Mouse (Mus musculus) adrenal gland, postnatal 36 days (tissue): ENCODE results near the gene Gnb2. TPM values are rescaled to one million over a fixed set of nuclear protein-coding genes. Genes with fewer than 3 reads are reported as not detected.

Experiments used
- DNase-seq, 2 experiments: peaks; one replicate each; pipeline ENCODE4 v3.0.0; 2021; ENCODE audit warnings: mixed read lengths in 1 of 2
- total RNA-seq, 2 experiments: library from RNA; stranded (reverse); gene quantifications; 2 replicates each; pipeline ENCODE4 v1.2.3; 2021

Gene Gnb2
- total RNA-seq, 2 experiments from 2014 or later = 544 to 638 TPM

DNA sequence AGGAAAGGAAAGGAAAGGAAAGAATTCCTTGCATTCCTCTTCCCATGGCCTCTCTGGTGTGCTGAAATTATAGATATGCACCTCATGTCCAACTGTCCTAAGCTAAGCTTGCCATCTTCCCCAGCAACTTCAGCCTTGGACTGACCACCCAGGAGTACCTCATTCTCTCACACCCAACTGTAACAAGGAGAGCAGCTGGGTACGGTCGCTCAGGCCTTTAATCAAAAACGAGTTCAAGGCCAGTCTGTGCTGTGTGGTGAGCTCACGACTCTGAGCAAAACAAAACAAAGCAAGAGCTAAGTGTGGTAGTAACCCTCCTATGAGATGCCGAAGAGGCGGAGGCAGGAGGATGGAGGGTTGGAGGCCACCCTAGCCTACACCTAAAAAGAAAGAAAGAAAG lies 7.7 kb upstream of the Gnb2 start:
- no peak for DNase-seq

DNA sequence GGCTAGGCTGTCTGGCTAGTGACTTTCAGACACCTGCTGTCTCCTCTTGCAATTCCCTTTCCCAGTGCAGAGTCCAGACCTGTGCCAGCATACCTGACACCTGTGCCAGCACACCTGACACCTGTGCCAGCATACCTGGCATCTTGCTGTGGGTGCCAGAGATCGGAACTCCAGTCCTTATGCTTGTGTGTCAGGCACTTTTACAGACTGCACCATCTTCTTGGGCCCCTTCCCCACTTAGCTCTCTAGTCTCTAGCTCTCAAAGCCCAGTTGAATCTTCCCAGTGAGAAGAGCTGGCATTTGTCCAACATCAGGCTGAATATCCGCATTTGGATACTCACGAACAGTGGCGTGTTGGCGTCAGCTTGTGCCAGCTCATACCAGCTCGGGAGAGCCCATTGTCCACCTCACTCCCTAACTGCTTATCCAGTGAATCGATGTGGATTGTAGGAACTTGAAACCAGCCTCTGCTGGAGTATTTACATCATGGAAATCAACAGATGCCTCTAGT lies 6.0 kb upstream of the Gnb2 start:
- peak; percentile 55 to 60 for DNase-seq

DNA sequence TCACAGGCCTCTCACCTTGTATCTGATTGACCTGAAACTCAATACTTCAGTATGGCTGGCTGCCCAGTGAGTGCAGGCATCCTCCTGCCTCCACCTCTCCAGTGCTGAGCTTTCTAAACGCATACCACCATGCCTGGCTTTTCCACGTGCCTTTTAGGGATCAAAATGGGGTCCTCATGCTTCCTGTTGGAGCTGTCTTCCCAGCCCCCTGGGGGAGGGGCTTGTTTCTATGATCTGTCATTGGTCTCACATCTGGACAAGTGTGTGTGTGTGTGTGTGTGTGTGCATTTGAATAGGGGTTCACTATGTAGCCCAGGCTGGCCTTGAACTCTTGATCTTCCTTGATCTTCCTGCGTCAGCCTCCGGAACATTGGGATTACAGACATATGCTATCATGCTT lies 4.2 kb upstream of the Gnb2 start:
- no peak for DNase-seq

DNA sequence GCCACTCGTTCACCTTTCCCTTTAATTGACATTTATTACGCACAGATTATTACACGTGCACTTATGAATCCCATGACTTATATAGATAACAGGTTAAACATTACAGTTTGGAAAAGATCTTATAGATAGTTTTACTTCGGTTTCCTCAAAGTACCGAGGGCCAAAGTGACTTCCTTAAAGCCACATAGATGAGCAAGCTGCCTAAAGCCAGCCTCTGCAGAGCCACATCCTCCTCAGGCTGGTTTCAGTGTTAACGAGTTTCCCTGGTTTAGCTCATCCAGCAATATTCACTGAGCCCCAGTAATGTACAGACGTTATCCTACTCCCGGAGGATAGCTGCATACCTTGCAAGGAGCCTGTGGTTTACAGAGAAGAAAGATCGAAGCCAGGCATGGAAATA lies 2.0 kb upstream of the Gnb2 start:
- no peak for DNase-seq

DNA sequence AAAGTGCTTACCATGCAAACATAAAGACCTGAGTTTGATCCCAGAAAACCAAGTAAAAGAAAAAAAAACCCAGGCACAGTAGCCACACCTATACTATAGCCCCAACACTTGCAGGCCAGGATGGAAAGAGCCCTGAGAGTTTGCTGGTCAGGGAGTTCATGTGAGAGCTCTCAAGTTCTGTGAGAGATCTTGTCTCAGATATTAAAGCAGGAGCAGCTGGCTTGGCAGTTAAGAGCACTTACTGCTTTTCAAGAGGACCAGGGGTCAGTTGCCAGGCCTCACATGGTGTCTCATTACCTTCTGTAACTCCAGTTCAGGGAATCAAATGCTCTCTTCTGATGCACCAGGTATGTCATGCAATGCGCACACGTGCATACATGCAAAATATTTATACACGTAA lies 1.5 kb upstream of the Gnb2 start:
- no peak for DNase-seq

DNA sequence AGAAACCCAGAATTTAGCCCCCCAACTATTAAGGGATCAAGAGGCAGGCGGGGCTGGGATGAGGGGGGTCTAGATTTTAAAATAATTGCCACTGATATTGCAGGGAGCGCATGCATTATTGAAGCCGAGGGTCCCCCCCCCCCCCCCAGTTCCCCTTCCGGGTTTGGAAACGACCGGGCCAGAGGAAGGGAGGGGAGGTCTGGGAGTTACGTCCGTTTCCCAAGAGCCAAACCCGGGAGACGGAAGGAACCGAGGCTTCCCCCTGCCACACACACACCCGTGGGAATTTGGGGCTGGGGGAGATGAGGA lies 548 bp downstream of the Gnb2 start:
- no peak for DNase-seq

DNA sequence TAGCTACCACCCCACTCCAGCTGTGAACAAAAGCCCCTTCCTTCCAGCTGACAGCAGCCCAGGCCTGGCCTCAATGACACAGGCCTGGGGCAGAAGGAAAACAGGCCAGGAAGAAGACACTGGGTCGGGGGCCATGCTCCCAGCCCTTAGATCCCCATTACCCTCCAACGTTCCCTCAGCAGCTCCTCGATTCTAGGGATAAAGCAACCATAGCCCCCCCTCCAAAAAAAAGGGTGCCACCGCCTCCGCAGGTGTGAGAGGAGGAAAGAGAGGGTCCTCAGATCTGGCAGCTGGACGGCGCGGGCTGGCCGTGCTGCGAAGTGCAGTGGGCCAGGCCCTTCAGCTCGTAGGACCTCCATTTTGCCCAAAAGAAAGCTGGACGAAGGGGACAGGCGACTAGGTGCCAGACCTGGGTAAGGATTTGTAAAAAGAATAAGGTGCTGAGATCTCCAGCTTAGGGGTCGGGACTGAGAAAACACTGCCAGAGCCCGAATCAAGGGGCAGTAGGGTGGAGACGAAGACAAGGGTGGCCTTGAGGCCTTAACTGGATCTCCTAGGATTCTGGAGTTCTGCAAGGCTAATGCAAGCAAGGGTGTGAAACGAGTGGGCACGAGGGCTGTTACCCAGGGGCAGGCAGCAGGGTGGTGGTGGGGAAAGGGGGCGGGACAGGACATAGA lies 1.0 kb downstream of the Gnb2 start:
- DNase-seq = peak; percentile 37 to 53

DNA sequence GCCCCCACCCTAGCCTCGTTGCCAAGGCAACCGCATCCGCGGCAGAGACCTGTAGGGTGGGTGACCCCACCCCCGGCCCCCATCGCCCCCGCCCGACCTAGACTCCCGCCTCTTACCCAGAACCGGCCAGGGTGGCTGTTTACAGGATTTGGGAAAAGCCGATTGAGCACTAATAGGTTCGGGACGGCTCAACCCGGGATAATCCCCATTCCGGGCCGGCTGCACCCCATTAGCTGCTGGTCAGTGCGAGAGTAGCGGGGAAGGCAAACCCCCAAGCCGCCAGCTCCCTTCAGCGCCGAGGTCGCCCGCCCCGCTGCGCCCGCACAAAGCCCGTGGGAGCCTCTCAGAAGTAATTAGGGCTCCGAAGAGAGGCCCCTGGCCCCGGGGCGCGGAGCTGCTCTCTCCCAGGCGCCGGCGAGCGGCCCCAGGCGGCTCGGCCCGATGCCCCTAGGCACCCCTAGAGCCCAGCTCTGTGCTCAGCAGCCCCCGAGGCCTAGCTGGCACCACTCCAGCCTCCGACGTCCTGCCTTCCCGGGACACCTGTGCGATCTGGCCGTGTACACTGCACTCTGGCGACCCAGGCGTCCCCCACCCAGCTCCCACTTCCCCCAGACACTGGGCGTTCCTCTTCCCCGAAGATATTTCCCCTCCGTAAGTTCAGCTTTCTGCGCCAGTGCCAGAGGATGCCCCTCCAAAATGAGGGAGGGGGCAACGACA lies 1.7 kb downstream of the Gnb2 start:
- peak; percentile 69 to 81 for DNase-seq

DNA sequence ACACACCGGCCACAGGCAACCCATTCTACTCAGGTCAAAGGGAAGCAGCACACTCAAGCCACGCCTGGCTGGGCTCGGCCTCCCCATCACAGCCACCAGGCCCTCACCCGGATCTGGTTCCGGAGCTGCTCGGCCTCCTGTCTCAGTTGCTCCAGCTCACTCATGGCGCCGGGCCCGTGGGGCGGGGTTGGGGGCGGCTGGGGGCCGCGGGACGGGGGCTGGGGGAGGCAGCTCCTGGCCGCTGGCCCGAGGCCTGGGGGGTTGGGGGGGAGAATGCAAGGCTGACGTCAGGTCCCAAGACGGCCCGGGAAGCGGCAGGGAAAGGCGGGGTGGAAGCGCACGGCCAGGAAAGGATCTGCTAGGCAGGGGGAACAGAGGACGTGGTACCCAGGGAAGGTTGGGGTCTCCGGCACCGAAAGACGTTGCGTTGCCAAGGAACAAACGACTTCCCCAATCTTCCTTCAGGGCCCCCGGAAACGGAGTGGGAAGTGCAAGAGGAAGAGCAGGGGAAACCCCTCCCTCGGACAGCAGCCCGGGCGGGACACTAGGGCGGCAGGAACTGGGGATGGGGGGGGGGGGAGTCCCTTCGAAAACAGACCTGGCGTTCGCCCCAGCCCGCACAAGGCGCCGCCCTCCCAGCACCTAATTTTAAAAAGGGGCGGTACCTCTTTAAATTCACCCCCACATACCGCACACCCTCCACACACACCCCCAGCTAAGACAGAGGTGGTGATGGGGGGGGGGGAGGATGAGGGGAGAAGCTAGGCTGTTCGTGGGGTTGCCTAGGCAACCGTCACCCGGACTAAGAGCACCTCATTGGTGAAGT lies 2.5 kb downstream of the Gnb2 start:
- DNase-seq = peak; percentile 67 to 79

DNA sequence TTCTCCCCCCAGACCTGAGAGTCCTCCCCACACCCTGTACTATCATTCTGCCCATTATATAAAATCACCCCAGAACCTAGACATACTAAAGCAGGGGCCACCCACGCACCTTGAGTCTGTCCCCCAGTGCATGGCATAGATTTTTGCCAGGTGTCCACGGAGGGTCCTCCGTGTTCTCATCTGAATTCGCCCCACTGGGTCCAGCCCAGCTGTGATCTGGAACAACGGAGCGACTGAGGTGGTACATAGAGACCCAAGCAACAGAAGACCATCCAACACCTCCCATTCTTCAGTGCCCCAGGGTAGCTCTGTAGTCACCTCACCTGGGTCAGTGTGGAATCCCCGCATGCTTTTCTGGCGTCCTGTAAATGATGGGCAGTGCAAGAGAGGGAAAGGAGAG lies 3.2 kb downstream of the Gnb2 start:
- no peak for DNase-seq

DNA sequence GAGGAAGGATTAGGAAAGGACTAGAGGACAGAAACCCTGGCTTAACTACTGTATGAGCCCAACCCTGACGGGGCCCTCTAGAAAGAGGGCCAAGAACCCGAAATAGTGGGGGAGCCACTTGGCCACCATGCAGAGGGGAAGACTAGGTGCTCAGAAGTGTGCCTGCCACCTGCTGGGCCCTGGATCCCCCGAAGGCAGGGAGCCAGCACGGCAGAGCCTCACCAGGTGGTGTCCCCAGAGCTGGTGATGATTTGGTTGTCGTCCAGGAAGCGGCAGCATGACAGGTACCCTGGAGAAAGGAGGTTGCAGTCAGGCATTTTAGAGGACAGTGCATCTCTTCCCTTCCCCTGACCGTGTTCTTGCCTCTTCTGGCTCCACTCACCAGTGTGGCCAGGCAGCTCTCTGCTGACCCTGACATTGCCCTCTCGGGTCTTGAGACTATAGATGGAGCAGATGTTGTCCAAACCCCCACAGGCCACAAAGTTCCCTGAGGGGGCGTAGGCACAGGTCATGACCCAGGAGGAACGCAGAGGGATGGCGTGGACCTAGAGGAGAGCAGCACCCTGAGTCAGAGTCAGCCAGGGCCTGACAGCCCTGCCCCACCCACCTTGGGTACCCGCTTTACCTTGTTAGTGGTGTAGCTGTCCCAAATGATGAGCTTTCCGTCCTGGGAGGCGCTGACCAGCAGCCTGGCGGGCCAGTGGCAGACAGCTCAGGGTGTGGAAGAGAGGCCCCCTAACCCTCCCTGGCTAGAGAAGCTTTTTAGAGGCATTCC lies 3.9 kb downstream of the Gnb2 start:
- no peak for DNase-seq

DNA sequence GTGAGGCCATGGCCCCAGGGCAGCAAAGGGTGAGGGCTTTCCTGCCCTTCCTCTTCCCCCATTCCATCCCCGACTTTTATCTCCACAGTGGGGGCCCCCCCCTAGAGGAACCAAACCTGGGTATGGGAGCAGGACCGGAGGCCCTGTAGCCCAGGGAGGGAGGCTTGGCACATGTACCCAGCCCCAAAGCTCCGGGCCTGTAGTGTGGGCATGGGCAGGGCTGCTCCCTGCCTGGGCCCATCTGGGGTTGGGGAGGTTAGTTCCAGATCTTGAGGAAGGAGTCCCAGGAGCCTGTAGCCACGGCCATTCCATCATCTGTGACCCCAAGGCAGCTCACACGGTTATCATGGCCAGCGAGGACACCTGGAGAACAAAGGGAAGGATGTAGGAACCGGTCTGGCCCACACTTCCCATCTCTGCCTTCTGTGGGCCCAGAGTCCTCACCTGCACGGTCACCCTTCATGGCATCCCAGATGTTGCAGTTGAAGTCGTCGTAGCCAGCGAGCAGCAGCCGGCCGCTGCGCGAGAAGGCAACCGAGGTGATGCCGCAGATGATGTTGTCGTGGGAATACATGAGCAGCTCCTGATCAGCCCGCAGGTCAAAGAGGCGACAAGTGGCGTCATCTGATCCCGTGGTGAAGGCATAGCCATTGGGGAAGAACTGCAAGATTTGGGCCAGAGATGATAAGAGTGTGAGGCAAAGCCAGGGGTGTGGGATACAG lies 4.9 kb downstream of the Gnb2 start:
- no peak for DNase-seq

DNA sequence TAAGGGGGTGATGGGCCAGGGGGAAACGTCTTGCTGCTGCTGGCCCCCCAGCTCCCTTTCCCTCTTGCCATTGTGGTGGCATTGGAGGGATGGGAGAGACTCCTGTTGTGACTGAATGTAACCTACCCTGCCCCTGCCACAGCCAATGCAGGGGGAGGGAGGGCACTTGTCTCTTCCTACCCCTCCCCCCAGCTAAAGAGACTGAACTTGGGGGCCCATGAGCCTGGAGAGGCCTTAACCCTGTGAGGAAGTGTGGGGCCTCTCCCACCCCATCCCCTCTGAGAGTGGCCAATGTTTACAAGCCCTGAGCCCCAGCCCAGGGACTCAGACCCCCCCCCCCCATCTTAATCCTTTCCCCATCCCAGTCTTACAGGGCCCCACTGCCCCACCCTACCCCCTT lies 5.9 kb downstream of the Gnb2 start:
- no peak for DNase-seq

DNA sequence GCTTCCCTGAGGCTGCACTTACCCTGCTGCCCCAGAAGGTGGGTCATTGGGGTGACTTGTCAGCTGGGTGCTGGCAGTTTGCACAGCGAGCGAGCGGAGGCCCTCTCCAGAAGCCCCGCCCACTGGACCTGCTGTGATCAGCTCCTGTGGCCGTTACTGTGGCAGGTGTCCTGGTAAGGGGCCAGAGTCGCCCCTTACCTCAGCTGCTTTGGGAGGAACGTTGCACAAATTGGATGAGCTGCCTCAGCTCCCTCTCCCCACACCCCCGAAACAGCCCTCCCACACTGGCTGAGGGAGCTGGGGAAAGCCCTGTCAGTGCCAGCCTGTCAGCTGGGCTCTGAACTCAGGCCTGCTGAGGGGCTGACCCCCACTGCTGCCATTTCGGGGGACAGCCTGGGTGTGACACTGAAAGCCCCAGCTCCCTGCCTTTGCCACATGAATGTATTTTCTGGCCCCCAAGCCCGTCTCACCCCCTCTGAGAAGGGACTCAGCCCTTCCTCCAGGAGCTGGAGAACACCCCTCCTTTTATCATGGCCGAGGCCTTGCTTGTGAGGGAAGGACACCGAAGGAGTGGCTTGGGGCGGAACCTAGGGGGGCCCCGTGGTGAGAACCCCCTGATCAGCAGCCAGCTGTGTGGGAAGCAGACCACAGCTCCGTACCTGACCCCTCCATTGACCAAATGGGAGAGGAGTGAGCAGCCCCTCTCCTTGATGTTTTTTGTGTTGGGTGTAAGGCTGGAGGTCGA lies 6.9 kb downstream of the Gnb2 start:
- peak; percentile 64 to 80 for DNase-seq

DNA sequence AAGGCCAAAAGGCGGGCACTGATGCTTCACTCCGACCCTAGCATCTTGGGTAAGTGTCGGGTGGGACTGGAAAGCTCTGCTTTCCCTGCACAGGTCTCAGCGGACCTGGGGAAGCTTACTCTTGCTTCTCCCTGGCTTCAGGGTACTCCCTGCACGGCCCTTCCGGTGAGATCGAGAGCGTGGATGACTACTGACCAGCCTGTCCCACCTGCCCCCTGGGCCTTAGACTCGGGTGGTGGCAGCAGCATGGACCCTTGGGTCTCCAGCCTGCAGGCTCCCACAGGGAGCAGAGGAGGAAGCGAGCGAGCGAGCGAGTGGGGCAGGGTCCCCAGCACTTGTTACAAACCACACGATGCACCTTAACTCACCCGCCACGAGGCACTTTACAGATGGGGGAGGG lies 7.8 kb downstream of the Gnb2 start:
- no peak for DNase-seq

DNA sequence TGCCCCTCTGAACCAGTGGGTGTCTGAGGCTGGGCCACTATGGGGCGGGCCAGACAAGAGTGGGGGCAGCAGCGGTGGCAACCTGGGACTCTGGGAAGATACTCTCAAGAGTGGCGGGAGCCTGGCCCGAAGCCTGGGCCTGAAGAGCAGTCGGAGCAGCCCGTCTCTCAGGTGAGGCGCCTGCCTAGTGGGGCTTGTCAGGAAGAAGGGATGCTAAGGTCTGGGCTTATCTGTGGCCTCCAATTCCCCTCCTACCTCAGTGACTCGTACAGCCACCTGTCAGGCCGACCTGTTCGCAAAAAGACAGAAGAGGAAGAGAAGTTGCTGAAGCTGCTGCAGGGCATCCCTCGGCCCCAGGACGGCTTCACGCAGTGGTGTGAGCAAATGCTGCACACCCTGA lies 8.6 kb downstream of the Gnb2 start:
- DNase-seq = no peak

DNA sequence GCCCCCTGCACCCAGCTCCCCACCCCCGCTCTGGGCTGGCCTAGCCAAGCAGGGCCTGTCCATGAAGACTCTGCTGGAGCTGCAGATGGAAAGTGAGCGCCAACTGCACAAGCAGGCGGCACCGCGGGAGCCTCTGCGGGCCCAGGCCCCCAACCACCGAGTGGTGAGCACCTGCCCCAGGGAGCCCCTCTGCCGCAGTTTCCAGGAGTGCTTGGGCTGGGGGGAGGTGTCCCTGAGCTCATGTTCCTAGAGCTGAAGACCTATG lies 9.1 kb downstream of the Gnb2 start:
- DNase-seq = no peak

DNA sequence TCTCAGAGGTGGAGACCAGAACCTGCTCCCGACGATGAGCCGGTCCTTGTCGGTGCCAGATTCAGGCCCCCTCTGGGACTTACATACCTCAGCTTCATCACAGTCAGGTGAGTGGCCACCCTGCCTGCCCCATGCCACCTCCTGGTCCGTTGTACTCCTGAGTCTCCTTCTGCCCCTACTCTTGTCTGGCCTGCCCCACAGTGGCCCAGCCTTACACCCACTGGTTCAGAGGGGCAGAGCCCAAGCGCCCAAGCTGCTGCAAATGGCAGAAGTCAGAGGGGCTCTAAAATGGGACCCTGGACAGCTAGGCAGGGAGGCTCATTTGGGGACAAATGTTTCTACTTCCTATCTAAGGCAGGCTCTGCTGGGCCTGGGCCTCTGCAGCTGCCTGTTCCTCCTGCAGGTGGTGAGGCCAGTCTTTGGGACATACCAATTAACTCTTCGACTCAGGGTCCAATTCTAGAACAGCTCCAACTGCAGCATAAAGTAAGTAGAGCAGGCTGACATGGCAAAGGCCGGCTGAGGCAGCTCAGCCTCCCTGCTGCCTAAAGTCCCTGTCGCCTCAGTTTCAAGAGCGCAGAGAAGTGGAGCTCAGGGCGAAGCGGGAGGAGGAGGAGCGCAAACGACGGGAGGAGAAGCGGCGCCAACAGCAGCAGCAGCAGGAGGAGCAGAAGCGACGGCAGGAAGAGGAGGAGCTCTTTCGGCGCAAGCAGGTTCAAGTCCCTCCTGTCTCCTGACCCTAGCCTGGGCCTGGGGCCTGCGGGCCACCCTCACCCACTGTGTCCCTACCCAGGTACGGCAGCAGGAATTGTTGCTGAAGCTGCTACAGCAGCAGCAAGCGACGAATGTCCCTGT lies 9.7 kb downstream of the Gnb2 start:
- no peak for DNase-seq

DNA sequence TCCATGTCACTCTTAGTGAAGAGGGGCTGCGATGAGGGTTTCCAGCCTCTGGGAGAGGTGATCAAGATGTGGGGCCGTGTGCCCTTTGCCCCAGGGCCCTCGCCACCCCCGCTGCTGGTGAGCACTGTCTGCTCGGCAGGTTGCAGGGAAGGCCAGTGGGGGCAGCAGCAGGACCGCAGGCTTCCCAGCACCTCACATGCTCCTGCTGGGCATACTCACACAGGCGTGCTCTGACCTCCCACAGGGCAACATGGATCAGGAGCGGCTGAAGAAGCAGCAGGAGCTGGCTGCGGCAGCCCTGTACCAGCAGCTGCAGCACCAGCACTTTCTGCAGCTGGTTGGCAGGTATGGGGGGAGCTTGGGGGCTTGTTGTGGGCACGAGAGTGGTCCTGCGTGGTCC lies 10.6 kb downstream of the Gnb2 start:
- no peak for DNase-seq

DNA sequence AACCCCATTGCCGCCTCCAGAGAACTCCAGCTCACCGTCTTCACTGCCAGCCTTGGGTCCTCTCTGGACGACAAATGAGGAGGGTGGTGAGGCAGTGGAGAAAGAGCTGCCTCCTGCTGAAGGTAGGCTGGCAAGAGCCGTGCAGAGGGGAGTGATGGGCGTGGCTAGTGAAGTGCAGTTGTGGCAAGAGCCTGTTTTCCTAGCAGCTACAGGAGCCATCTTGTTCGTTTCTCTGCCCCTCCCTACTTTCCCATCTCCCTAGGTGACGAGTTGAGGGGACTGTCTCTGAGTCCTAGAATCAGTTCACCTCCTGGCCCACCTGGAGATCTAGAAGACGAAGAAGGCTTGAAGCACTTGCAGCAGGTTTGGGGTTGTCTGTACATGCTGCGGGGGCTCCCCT lies 11.4 kb downstream of the Gnb2 start:
- DNase-seq = no peak
